Mouse (Mus musculus) adrenal gland, postnatal 14 days (tissue): ENCODE measurements around the gene Atp1b3. TPM values are rescaled to one million over a fixed set of nuclear protein-coding genes. Genes with fewer than 3 reads are reported as not detected.

Source experiments
- total RNA-seq: library from RNA; stranded (reverse); gene quantifications from 2 replicates; pipeline ENCODE4 v1.2.3, GENCODE M21; 2021

Gene Atp1b3
- total RNA-seq, 1 experiment from 2014 or later: 168 TPM

Other genes starting within 250 kb of the Atp1b3 start
- 8.6 and 11.3 TPM in 2 replicates for gene Gk5, start 245.1 kb downstream of the Atp1b3 start, total RNA-seq
- 55.5 and 66.5 TPM in 2 replicates for gene Tfdp2, start 168.2 kb downstream of the Atp1b3 start, total RNA-seq
- 72.4 and 75.7 TPM in 2 replicates for gene Rnf7, start 114.2 kb upstream of the Atp1b3 start, total RNA-seq
- gene Gm28729, start 160.8 kb upstream of the Atp1b3 start, total RNA-seq: not detected in 2 replicates